8 mouse cellular contexts compared by ENCODE assay signal in the genomic region with DNA sequence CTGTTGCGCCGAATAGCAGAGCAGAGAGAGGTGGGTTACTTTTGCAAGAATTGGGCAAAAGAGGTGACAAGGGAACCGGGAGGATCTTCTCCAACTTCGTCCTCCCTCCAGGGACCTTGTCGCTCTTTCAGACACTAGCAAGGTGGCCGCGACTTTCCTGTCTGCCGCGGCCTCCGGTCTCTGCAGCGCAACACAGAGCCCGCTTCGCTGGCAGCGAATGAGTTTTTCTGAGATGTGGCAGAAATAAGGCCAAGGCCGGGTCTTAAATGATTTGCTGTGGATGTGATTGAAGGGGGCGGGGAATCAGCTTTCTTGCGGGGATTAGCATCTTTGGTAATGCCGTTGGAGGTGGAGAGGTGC. TPM values are rescaled to one million over a fixed set of nuclear protein-coding genes. Genes with fewer than 3 reads are reported as not detected.
A peak's percentile ranks its signal among the peaks of the same experiment; 100 is the strongest.
DNase-seq lines count a peak whose midpoint lies in the region; ATAC-seq and TF ChIP-seq lines count a peak whose summit lies in the region.

No protein-coding gene starts in this region.

- no peak for TF ChIP-seq CTCF in layer of hippocampus, adult 2 months (conservative IDR thresholded peaks at IDR 0.05)
- TF ChIP-seq CTCF in hindbrain, postnatal 0 days (IDR thresholded peaks at IDR 0.05; ENCODE audit: low read depth), result no peak

- DNase-seq in layer of hippocampus, adult 2 months (ENCODE audit: low spot score in 2 of 2), result no peak
- DNase-seq in layer of hippocampus, postnatal 10 days (ENCODE audit: low spot score in 2 of 2), result no peak
- peak; percentile 23 for DNase-seq in Muller cell, postnatal 12 days (ENCODE audit: inconsistent ontology term)
- DNase-seq in embryo, embryonic 11 days, result peak; percentile 47
- peak; percentile 56 for DNase-seq in hindbrain, postnatal 0 days (ENCODE audit: low spot score)
- peak; percentile 28 for DNase-seq in midbrain, embryonic 10.5 days (ENCODE audit: low spot score)

- no peak for ATAC-seq in hindbrain, postnatal 0 days
- no peak for ATAC-seq in megakaryocyte-erythroid progenitor cell, adult 5-6 weeks (replicated peaks; ENCODE audit: low FRiP score, low TSS enrichment, poor library complexity, severe bottlenecking)
- ATAC-seq in inflammation-experienced regulatory T-cells, adult 6 months, result no peak

- under 1% methylated on average over 18 of the region's 18 CpGs for WGBS in hindbrain, postnatal 0 days
- WGBS in midbrain, embryonic 10.5 days, result under 1% methylated on average over 18 of the region's 18 CpGs

- no peaks in the 10 kb centered on the region for H3K27me3 ChIP-seq in hindbrain, postnatal 0 days (ENCODE audit: insufficient read depth, low read length)
- no peaks in the 10 kb centered on the region for H3K27me3 ChIP-seq in midbrain, embryonic 10.5 days (ENCODE audit: low read depth, poor library complexity, severe bottlenecking)

- H3K27ac ChIP-seq in layer of hippocampus, adult 2 months, result peak overlapping the region; percentile 81
- no peak overlapping the region for H3K27ac ChIP-seq in hindbrain, postnatal 0 days
- H3K27ac ChIP-seq in midbrain, embryonic 10.5 days (replicated peaks), result peak overlapping the region; percentile 87

- no peaks in the 10 kb centered on the region for H3K36me3 ChIP-seq in hindbrain, postnatal 0 days (ENCODE audit: insufficient read depth, low read length)
- peaks cover 16% of the 10 kb centered on the region for H3K36me3 ChIP-seq in midbrain, embryonic 10.5 days

- H3K9me3 ChIP-seq in hindbrain, postnatal 0 days (ENCODE audit: low read length), result no peaks in the 10 kb centered on the region
- H3K9me3 ChIP-seq in midbrain, embryonic 10.5 days (replicated peaks), result no peaks in the 10 kb centered on the region

- H3K4me2 ChIP-seq in hindbrain, postnatal 0 days (ENCODE audit: low read depth, low read length), result peak overlapping the region; percentile 99

- H3K4me1 ChIP-seq in hindbrain, postnatal 0 days (ENCODE audit: insufficient read depth, low read length), result peaks cover 10% of the 10 kb centered on the region
- H3K4me1 ChIP-seq in midbrain, embryonic 10.5 days, result peaks cover 51% of the 10 kb centered on the region

- peak overlapping the region; percentile 95 for H3K4me3 ChIP-seq in layer of hippocampus, adult 2 months
- peak overlapping the region; percentile 91 for H3K4me3 ChIP-seq in hindbrain, postnatal 0 days (ENCODE audit: low read length)
- peak overlapping the region; percentile 98 for H3K4me3 ChIP-seq in midbrain, embryonic 10.5 days

- peak overlapping the region; percentile 73 for H3K9ac ChIP-seq in hindbrain, postnatal 0 days (replicated peaks; ENCODE audit: low read length)

RNA-seq across cellular contexts. Expression of a gene that starts 1.1 kb away (rescaled TPM):
- 10 to 100 TPM; 50.6 to 54.6 TPM for total RNA-seq in layer of hippocampus, adult 2 months (2021)
- total RNA-seq in layer of hippocampus, postnatal 10 days (2021), result 10 to 100 TPM; 44.4 to 47.5 TPM
- total RNA-seq in hindbrain, postnatal 0 days (2014; rRNA removed), result 25.3 and 31.0 TPM in 2 replicates
- polyA plus RNA-seq in hindbrain, postnatal 0 days (2015; fragmentation: Nextera tagmentation; extraction: Ambion mirVana), result 10.7 and 12.4 TPM in 2 replicates
- 7.2 TPM in 2 replicates for polyA plus RNA-seq in midbrain, embryonic 10.5 days (2016; fragmentation: Nextera tagmentation; extraction: Ambion mirVana)
- total RNA-seq in megakaryocyte-erythroid progenitor cell, adult 5-6 weeks (2014; fragmentation: Nextera tagmentation), result 13.9 and 19.3 TPM in 2 replicates
- 11.8 and 18.7 TPM in 2 replicates for total RNA-seq in megakaryocyte-erythroid progenitor cell, adult 5-6 weeks (2017)
- polyA plus RNA-seq in inflammation-experienced regulatory T-cells, adult 6 months (2017; shearing (Covaris generic)), result 1 to 10 TPM; 4.9 to 6.9 (median 6.7) TPM

RNA-seq across cellular contexts. Expression of a gene that starts 30.1 kb away (rescaled TPM):
- total RNA-seq in layer of hippocampus, adult 2 months (2021), result not detected
- total RNA-seq in layer of hippocampus, postnatal 10 days (2021), result not detected
- not detected in 2 replicates for total RNA-seq in hindbrain, postnatal 0 days (2014; rRNA removed)
- polyA plus RNA-seq in hindbrain, postnatal 0 days (2015; fragmentation: Nextera tagmentation; extraction: Ambion mirVana), result not detected in 2 replicates
- polyA plus RNA-seq in midbrain, embryonic 10.5 days (2016; fragmentation: Nextera tagmentation; extraction: Ambion mirVana), result 0.15 TPM in 1 of 2 replicates, not detected in the other
- not detected in 2 replicates for total RNA-seq in megakaryocyte-erythroid progenitor cell, adult 5-6 weeks (2014; fragmentation: Nextera tagmentation)
- not detected in 2 replicates for total RNA-seq in megakaryocyte-erythroid progenitor cell, adult 5-6 weeks (2017)
- not detected for polyA plus RNA-seq in inflammation-experienced regulatory T-cells, adult 6 months (2017; shearing (Covaris generic))

Comparison
In these comparisons a context has a peak if more than half of its experiments do, and no peak if none do; other contexts are left out.
1. DNase-seq: peak in Muller cell, postnatal 12 days (single experiment), embryo, embryonic 11 days (single experiment), hindbrain, postnatal 0 days (single experiment) and midbrain, embryonic 10.5 days (single experiment); none in layer of hippocampus, adult 2 months (0 of 2) and layer of hippocampus, postnatal 10 days (0 of 2).
2. Peak in every context shown above with its lines, with median percentiles within 50 percentile points of each other: H3K4me3 ChIP-seq.